Comparison of ENCODE assay signal across 7 mouse cellular contexts in genomic region chr4:48779202-48779905, GRCm38 (mm10).
DNase-seq lines count a peak whose midpoint lies in the region; ATAC-seq and TF ChIP-seq lines count a peak whose summit lies in the region.

No protein-coding gene starts in this region.

- 0 out of 2 replicates have a peak overlapping the region, but pooled peaks have one; percentile 29 for H3K27ac ChIP-seq in layer of hippocampus, adult 2 months

- peak; percentile 96 for TF ChIP-seq CTCF in layer of hippocampus, adult 2 months (conservative IDR thresholded peaks at IDR 0.05)

- H3K4me3 ChIP-seq in layer of hippocampus, adult 2 months: peak overlapping the region; percentile 34

- intact Hi-C loops in gastrocnemius, postnatal 14 days (cut with DNase I; ENCODE audit: low total_unique reads): loop anchor here (10.0 kb wide), 2 partner anchors 85 to 545 kb away; no protein-coding TSS in a partner anchor

- DNase-seq in ES-CJ7 (ENCODE audit: low read depth, low spot score): peak; percentile 64
- peak; percentile 15 for DNase-seq in adipocyte (ENCODE audit: low spot score)
- DNase-seq in cerebellum, postnatal 36 days: peak; percentile 74 to 76
- peak; percentile 68 for DNase-seq in gastrocnemius, postnatal 14 days
- peak; percentile 58 to 84 for DNase-seq in layer of hippocampus, adult 2 months (ENCODE audit: low spot score in 2 of 2)
- peak; percentile 7 to 59 for DNase-seq in spleen, postnatal 10 days (ENCODE audit: low spot score in 2 of 2)

- ATAC-seq in megakaryocyte progenitor cell, adult 5-6 weeks (replicated peaks; ENCODE audit: poor library complexity): peak; percentile 52; the same call in 1 of the 2 replicates

Comparison
In these comparisons a context has a peak if more than half of its experiments do, and no peak if none do; other contexts are left out.
1. Peak in every context shown above with its lines: DNase-seq, ATAC-seq, H3K4me3 ChIP-seq and H3K27ac ChIP-seq.
2. DNase-seq: peak in every context shown above with its lines; median percentile 75 in cerebellum, postnatal 36 days; 71 in layer of hippocampus, adult 2 months; 68 in gastrocnemius, postnatal 14 days; 64 in ES-CJ7; 33 in spleen, postnatal 10 days; 15 in adipocyte.